Mouse (Mus musculus): ENCODE results near the gene Olfr1358.
"Not testable (repeated sequence)": the region's sequence is repeated elsewhere in the genome, so short reads cannot be mapped to it uniquely, and the experiment has no call there.

Gene Olfr1358

DNA sequence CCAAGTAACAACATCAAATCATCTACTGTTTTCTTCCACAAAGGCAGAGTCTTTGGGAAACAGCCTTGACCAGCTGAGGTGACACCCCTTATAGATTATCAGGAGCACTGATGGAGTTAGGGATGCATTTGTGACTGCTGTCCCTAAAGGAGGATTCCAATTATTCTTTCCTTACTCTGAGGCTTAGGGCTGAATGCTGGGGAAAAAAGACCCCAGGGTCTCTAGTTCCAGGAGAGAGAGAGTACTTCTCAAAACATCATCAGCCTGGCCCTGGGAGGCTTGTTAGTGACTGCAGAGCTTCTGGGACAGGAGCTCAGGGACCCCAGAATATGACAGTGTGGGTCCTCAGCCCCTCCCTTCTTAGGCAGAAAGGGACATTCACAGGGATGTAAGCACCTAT lies at the start of gene Olfr1358:
TSS of gene Olfr1358 (plus strand) at position 301 of the 400 bp plus-strand sequence.
- in situ Hi-C loops (cut with MboI, MseI) = loop anchor here (5.0 kb wide), 1 partner anchor 90 kb away; no protein-coding TSS in a partner anchor

DNA sequence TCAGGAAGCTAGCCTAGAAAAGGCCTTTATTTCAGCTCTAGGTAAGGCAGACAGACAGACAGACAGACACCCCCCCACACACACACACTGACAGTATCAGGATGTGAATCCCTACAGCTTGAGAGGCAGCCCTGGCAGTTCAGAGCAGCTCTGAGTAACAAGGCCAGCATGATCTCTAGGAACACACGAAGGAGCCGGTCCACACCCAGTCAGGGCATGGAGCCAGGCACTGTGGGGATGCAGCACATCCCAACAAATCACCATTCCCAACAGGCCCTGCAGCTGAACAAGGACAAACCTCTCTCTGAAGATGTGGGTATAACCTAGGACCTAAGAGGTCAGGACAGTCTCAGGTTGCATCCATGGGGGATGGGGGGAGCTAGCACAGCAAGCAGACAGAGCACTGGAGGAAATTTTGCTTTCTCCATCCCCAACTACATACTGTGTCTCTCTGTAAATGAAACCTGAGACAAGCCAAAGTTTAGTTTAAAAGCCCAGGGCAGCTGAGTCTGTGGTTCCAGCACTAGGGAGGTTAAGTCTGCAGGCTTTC lies 49.4 kb upstream of the Olfr1358 start:
- in situ Hi-C loops (cut with MboI, MseI) = no loop called here

DNA sequence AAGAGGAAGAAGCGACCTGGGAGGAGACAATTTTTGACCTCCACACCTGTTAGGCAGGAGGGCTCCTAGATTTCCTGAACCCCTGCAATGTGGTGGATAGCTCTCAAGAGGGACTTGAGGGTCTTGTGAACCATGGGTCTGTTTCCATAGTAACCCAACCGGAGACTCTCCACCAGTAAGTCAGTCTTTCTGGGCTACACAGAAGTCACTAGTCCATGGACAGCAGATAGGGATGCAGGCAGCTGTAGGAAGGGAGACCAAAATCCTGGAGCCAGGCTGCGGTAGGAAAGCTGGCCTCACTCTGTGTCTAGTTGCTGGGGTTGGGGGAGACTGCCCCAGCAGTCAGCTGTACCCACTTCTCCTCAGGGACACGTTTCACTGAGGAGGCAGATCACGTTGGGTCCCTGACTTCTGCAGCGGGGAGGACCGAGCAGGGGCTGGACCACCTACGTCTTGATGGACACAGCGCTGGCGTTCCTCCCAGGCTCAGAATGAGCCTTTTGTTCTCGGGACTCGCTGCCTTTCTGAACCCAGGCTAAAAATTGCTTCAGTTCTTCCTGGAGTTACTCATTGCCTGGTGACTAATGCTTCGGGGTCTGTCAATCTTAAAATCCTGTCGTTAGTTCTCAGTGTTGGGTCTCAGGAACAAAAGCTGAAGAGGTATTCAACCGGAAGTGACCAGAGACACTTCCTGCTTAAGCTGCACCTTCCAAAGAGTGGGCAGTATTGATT lies 46.5 kb upstream of the Olfr1358 start:
- in situ Hi-C loops (cut with MboI, MseI) = no loop called here

DNA sequence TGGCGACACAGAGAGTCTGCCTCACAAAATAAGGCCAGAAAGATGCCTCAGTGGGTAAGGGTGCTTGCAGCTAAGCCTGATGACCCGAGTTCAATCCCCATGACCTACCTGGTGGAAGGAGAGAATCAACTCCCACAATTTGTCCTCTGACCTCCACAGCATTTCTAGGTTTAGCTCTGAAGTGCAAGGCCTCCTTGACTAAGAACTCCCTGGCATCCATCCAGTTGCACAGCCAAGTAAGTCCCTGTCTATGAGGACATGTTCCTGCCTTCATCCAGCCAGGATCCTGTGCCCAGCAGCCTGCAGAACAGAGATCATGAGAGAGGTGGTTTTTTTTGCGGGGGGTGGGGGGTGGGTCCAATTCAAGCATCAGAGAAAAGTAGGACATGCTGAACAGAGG lies 45.2 kb upstream of the Olfr1358 start:
- in situ Hi-C loops (cut with MboI, MseI) = no loop called here

DNA sequence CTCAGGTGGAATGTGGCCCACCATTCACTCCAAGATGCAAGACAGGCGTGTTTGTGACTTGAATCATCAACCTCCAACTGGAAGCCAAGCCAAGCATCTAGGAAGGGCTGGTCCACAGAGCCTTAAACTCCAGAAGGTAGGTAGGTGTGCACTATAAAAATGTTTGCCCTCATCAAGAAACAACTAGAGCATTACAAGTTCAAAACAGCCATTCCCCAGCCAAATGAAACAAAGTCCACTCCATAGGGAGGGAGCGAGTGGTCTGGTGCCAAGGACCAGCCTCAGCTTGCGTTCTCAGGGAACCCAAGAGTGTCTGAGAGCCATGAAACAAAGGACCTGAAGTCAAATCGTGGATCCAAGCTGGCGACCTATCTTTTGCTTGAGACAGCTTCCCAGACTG lies 43.8 kb upstream of the Olfr1358 start:
- in situ Hi-C loops (cut with MboI, MseI) = no loop called here

DNA sequence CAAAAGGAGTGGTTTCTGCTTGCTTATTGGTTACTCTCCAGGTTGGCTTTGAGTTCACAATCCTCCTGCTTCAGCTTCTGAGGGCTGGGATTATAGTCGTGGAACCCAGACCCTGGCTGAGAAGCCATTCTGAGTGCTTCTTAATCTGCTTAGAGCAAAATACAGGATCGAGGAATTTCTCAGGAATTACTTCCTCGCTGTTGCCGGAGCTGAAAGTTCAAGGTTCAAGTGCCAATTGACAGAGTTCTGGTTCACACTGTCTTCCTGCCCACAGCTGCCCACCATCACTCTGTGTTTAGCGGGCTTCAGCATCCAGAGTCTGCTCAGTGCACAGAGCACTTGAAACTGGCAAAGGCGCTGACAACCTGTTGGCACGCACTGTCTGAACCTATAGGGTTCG lies 42.5 kb upstream of the Olfr1358 start:
- in situ Hi-C loops (cut with MboI, MseI) = no loop called here

DNA sequence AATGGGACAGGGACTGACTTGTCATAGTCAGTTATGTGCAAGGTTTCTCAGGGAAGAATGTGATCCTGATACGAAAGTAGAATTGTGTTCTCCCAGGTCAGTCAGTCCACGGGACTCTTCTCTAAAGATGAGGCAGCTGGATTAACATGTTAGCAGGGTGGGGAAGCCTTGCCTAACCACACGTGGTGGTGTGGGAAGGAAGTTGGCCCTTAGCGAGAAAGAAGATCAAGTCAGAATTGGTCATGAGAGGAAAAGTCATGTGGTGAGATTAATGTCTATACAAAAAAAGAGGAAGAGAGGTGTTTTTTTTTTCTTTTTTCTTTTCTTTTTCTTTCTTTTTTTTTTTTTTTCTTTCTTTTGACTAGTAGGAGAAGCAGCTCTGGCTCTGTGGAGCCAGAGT lies 40.4 kb upstream of the Olfr1358 start:
- in situ Hi-C loops (cut with MboI, MseI) = no loop called here

DNA sequence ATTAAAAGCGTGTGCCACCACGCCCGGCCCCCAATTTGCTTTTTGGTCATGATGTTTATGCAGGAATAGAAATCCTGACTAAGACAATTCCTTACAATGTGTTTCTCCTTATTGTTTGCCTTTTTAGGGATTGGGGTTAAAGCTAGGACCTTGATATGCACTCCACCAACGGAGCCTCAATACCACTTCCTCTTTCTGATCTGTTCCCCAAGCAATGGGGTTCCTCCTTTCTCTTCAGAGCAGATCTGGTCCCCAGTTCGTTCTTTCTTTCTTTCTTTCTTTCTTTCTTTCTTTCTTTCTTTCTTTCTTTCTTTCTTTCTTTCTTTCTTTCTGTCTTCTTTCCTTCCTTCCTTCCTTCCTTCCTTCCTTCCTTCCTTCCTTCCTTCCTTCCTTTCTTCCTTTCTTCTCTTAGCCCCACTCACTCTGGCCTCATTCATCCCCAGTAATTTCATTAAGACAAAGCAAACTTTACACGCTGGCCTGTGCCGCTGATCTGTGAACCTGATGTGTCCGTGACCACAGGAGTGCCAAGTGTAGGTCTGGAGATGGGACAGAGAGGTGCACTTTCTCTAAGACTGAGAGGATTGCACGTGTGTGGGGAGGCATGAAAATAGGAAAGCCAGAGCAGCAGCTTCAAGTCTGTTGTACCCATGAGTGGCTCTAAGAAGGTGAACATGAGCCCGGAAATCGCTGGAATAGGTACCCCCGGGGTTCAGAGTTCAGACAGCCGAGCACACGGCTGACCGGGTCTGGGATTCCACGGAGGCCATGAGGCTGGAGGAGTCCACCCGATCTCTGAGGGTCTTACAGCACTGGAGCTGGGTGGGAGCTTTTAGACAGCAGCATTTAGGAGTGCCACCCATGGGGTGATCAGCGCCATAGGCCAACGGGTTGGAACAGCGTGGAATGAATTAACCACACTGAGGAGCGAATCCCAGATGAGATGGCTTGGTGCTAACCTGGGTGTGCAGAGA lies 36.0 kb upstream of the Olfr1358 start:
- in situ Hi-C loops (cut with MboI, MseI) = no loop called here

DNA sequence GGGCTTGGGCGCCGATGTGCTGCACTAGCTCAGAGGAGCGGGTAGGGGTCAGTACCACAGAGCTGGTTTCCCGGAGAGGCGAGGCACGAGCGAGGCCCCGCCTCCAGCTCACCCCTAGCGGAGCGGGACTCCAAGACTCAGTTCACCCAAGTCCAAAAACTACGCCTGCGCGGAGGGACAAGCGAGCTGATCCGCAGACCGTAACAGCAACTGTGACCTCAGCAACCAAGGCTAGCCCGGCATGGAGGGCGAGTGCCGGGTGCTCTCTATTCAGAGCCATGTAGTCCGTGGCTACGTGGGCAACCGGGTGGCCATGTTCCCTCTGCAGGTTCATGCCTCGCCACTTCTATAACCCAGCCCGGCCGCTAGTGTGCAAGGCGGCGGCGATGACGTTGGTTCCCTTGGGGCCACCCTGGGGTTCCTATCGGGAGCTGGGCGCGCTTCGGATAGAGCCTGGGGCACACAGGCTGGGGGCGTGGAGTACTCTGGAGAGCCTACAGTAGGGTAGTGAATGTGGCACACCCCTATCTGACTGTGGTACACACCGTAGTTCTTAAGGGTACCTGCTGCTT lies 35.2 kb upstream of the Olfr1358 start:
- in situ Hi-C loops (cut with MboI, MseI) = no loop called here

DNA sequence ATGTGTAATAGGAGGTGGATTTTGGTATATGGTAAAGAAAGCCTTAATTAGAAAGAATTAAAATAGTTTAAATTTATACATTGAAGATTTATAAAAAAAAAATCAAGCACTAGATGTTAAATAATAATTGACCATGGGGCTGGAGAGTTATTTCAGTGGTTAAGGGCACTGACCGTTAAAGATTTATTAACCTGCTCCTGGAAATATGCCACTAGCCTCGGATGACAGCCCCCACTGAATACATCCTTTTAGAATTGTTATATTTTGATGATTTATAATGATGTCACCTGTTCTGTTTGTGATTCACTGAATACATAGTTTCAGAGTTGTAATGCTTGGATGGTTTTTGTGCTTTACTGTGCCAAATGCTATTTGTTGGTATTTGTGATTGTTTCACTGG lies 31.9 kb upstream of the Olfr1358 start:
- in situ Hi-C loops (cut with MboI, MseI) = not testable (repeated sequence)

DNA sequence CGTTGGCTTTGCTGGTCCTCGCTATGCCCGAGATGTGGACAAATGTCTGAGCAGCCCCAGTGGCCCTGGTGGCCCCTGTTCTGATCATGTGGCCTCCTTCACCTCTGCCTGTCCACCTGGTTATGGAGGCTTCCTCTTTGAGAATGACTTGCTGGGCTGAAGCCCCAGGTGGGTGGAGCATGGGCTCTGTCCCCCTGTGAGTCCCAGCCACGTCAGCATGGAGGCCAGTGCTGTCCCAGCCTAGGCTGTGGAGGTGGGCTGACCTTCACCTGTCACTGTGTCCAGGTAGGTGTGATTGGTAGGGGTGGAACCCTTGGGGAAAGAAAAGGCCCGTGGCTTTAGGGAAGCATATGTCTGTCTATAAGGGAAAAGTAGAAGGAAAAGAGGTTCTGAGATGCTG lies 30.4 kb upstream of the Olfr1358 start:
- in situ Hi-C loops (cut with MboI, MseI) = no loop called here

DNA sequence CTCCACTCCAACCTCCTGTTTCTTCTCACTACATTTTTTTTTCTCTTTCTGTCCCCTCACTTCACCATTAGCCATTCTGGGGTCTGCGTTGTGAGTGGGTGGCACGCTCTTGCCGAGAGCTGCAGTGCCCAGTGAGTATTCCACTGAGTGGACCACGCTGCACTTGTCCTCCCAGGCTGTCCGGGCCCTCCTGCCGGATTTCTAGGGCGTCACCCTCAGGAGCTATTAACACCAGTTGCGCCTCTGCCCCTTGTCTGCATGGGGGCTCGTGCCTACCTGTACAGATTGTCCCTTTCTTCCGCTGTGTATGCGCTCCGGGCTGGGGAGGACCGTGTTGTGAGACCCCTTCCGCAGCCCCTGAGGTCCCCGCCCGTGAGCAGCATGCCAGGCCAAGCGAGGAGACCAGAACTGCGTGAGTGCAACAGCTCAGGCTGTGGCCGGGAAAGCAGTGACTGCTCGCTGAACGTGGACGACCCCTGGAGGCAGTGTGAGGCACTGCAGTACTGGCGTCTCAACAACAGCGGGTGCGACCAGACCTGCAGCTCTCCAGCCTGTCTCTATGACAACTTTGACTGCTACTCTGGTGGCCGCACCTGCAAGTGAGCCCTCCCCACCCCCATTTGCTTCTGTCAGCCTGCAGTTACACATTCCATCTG lies 29.7 kb upstream of the Olfr1358 start:
- in situ Hi-C loops (cut with MboI, MseI) = no loop called here

DNA sequence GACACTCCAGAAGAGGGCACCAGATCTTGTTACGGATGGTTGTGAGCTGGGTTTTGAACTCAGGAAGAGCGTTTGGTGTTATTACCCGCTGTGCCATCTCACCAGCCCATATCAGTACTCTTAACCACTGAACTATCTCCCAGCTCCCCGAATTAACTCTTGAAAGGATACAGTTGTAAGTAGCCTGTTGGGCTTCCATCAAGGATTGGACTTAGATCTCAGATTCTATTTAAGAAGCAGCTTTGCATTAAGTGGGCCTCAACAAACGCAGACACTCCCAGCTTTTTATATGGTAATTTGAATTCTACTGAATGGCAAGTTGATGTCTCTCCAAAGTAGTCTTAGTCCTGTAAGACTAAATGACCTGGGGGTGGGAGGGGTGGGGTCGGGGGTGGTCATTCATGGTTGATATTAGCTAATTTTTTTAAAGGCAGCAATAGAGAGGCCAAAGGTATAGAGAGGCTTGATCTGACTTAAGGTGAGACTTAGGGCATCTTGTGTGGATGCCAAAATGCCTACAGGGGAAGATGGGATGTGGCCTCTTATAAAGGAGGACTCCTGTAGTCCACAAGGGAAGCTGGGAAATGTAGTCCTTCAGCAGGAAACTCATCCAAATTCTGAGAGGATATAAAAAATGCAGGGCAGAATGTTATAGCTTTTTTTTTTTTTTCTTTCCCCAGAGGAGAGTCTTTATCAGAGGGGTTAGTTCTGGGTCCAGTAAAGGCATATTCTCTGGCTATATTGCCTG lies 14.1 kb upstream of the Olfr1358 start:
- in situ Hi-C loops (cut with MboI, MseI) = no loop called here

DNA sequence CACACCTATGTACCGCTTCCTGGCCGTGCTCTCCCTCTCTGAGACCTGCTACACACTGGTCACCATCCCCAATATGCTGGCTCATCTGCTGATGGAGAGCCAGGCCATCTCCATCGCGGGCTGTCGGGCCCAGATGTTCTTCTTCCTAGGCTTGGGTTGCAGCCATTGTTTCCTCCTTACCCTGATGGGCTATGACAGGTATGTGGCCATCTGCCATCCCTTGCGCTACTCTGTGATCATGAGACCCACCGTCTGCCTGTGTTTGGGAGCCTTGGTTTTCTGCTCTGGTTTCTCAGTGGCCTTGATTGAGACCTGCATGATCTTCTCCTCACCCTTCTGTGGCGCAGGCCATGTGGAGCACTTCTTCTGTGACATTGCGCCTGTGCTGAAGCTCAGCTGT lies 2.6 kb downstream of the Olfr1358 start:
- in situ Hi-C loops (cut with MboI, MseI) = loop anchor here (5.0 kb wide), 1 partner anchor 88 kb away; no protein-coding TSS in a partner anchor

DNA sequence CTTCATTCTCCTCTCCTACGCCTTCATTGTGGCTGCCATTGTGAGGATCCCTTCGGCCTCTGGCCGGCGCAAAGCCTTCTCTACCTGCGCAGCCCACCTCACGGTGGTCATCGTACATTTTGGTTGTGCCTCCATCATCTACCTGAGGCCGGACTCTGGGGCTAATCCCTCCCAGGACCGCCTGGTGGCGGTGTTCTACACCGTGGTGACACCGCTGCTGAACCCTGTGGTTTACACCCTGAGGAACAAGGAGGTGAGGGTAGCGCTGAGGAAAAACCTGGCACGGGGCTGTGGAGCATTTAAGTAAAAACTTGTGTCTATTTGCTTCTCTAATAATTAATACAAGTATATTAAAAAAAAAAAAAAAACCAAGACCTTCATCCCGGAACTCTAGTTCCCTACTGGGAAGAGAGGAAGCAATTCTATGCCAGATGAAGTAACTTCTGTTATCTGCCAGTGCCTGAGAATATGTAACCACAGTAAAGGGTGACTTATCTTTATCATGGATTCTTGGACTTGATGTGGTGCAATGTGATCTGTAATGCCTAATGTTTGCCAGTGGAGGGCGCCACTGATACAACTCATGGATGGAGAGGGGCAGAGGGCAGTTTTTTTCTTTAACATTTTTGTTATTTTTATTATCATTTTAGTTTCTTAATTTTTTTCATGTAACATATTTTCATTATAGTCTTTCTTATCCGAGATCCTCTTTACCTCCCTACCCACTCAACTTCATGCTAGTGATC lies 3.2 kb downstream of the Olfr1358 start:
- in situ Hi-C loops (cut with MboI, MseI) = no loop called here

DNA sequence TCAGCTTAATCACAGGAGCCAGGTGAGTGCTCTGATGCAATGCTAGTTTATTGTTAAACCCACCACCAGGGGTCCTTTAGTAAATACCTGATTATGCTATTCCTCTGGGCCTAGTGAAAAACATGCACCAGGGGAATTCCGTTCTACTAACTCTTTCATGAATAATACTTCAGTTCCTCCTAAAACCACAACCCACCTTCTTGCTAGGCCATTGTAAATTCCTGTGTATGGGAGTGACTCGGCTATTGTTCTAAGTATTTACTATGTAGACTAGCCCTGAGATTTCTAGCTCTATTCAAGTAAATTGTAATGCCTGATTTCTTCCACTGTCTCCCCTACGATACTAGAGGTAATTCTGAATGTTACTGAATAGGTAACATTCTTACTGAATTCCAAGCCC lies 7.8 kb downstream of the Olfr1358 start:
- in situ Hi-C loops (cut with MboI, MseI) = loop anchor here (25.0 kb wide), 1 partner anchor 587 kb away; no protein-coding TSS in a partner anchor

DNA sequence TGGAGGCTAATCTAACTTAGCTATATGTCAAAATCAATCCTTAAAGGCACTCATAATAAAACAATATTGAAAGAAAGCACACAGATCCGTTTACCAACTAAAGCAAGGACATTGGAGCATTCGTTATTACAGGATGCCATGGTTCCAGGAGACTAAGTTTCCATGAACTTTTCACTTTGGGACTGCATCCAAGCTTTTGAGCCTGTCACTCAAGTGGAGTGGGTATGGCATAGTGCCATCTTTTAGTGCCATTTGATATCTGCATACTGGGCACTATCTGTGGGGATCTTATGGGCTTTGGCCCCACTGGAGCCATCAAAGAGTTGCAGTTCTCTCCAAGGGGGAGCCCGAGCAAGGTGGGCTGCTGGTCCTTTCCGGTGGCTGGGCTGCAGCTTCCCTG lies 8.3 kb downstream of the Olfr1358 start:
- in situ Hi-C loops (cut with MboI, MseI) = loop anchor here (25.0 kb wide), 1 partner anchor 587 kb away; no protein-coding TSS in a partner anchor

DNA sequence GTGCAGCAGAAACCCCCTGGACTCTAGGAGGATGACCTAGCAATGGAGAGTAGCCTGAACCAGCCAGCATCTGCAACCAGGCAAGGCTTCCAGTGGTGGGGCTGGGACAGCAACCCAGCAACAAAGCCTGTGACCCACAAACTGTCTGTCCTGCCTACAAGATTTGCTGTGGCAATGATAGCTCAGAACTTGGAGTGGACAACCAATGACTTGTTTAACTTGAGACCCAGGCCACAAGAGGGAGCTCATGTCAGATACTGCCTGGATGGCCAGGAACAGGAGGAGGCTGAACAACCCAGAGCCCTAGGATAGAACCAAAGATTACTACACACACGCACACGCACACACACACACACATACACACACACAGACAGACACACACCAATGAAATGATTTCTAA lies 23.7 kb downstream of the Olfr1358 start:
- in situ Hi-C loops (cut with MboI, MseI) = loop anchor here (25.0 kb wide), 1 partner anchor 571 kb away; no protein-coding TSS in a partner anchor

DNA sequence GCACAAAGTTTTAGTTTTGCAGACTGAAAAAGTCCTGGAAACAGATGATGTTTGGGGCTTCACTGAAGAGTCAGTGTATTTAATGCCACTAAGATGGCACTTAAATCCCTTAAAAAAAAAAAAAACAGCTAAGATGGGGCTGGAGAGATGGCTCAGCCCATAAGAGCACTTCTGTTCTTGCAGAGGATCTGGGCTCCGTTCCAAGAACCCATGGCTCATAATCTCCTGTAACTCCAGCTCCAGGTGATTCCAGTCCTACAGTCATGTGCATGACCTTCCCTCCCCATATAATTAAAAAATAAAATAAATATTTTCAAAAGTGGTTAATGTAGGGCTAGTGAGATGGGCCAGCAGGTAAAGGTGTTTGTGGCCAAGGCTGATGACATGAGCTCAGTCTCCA lies 47.8 kb downstream of the Olfr1358 start:
- in situ Hi-C loops (cut with MboI, MseI) = no loop called here

DNA sequence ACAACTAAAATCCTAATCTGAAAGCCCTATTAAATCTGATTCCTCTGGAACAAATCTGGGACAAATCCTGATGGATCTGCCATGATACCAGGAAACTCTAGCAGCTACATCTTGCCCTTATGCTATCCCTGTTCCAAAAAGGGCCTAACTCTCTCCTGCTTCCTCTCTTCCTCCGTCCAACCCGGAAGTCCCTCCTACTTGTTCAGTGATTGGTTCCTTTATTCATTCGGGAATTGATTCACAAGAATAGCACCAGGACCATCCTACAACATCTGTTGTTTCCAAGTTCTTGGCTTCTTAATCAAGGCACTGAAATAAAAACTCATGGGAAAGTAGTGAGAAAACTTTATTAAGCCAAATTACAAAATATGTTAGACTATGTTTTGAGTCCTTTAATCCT lies 52.0 kb downstream of the Olfr1358 start:
- in situ Hi-C loops (cut with MboI, MseI) = no loop called here
